Mouse (Mus musculus): Measurements from ENCODE around the gene Slc25a47. TPM values are rescaled to one million over a fixed set of nuclear protein-coding genes. Genes with fewer than 3 reads are reported as not detected.

The Slc25a47 gene
- total RNA-seq, 2 experiments from 2014 or later: 9.1 to 11.9 TPM

- DNase-seq (ENCODE audit: extremely low spot score in 1 of 2, low spot score in 2 of 2): no peak
- Histone ChIP-seq H3K4me3 (no peak overlapping the region), H3K27ac (no peak overlapping the region)
- TF ChIP-seq CTCF (IDR thresholded peaks at IDR 0.05): no peak
- intact Hi-C loops (cut with DNase I): loop anchor here (5.0 to 10.0 kb wide), 5 partner anchors 536 to 1476 kb away; no protein-coding TSS in a partner anchor
These were observed 65.5 kb downstream of the Slc25a47 start for GRCm38 (mm10) chr12:108901346-108901745.

GRCm38 (mm10) chr12:108902940-108903339 lies 67.1 kb downstream of the Slc25a47 start:
- peak; percentile 88 for TF ChIP-seq CTCF (IDR thresholded peaks at IDR 0.05)
- Histone ChIP-seq H3K27ac (no peak overlapping the region), H3K4me3 (no peak overlapping the region)
- DNase-seq (ENCODE audit: extremely low spot score in 1 of 2, low spot score in 2 of 2): peak; percentile 72 to 74
- intact Hi-C loops (cut with DNase I): loop anchor here (1.0 to 10.0 kb wide), 7 partner anchors 534 to 1495 kb away; no protein-coding TSS in a partner anchor

GRCm38 (mm10) chr12:108903600-108904275 lies 67.9 kb downstream of the Slc25a47 start:
- Histone ChIP-seq H3K4me3 (no peak overlapping the region), H3K27ac (no peak overlapping the region; the same call in 1 of the 2 replicates)
- intact Hi-C loops (cut with DNase I): loop anchor here (1.0 to 10.0 kb wide), 8 partner anchors 490 to 1495 kb away; no protein-coding TSS in a partner anchor
- peak; percentile 88 for TF ChIP-seq CTCF (IDR thresholded peaks at IDR 0.05)
- peak; percentile 71 to 73 for DNase-seq (ENCODE audit: extremely low spot score in 1 of 2, low spot score in 2 of 2)

- H3K27ac ChIP-seq: no peak overlapping the region; the same call in 1 of the 2 replicates
- DNase-seq (ENCODE audit: extremely low spot score in 1 of 2, low spot score in 2 of 2): no peak
- no peak for TF ChIP-seq CTCF (IDR thresholded peaks at IDR 0.05)
- intact Hi-C loops (cut with DNase I): loop anchor here (1.0 to 10.0 kb wide), 6 partner anchors 489 to 1473 kb away; no protein-coding TSS in a partner anchor
- H3K4me3 ChIP-seq: no peak overlapping the region
These were observed 68.4 kb downstream of the Slc25a47 start for GRCm38 (mm10) chr12:108904276-108904653.

GRCm38 (mm10) chr12:108905620-108906302 lies 69.9 kb downstream of the Slc25a47 start:
- intact Hi-C loops (cut with DNase I): loop anchor here (10.0 kb wide), 2 partner anchors 689 to 1049 kb away; no protein-coding TSS in a partner anchor
- Histone ChIP-seq H3K27ac (no peak overlapping the region), H3K4me3 (no peak overlapping the region)
- no peak for DNase-seq (ENCODE audit: extremely low spot score in 1 of 2, low spot score in 2 of 2)
- no peak for TF ChIP-seq CTCF (IDR thresholded peaks at IDR 0.05)

- Histone ChIP-seq H3K27ac (no peak overlapping the region), H3K4me3 (no peak overlapping the region)
- no peak for DNase-seq (ENCODE audit: extremely low spot score in 1 of 2, low spot score in 2 of 2)
- intact Hi-C loops (cut with DNase I): loop anchor here (10.0 kb wide), 2 partner anchors 688 to 1048 kb away; no protein-coding TSS in a partner anchor
- no peak for TF ChIP-seq CTCF (IDR thresholded peaks at IDR 0.05)
These were observed 70.6 kb downstream of the Slc25a47 start for GRCm38 (mm10) chr12:108906398-108906797.

Small RNAs within 50 kb of the gene (microRNA-seq; reads per million reads assigned to microRNA genes)
- gene Mir345: 37.0 to 44.3 reads per million in 2 experiments

Other genes with a start within 250 kb of the Slc25a47 start
- gene Degs2, start 133.7 kb upstream of the Slc25a47 start, total RNA-seq (2021): 1 to 10 TPM; 4.8 to 5.5 TPM
- 10 to 100 TPM; 51.1 to 51.9 TPM for gene Yy1, start 43.1 kb upstream of the Slc25a47 start, total RNA-seq (2021)
- 10 to 100 TPM; 11.2 to 16.6 TPM for gene Slc25a29, start 163 bp upstream of the Slc25a47 start, total RNA-seq (2021)
- gene Wdr25, start 57.6 kb downstream of the Slc25a47 start, total RNA-seq (2021): 10 to 100 TPM; 10.2 to 13.4 TPM
- 10 to 100 TPM; 84.8 to 86.0 TPM for gene Wars, start 58.1 kb downstream of the Slc25a47 start, total RNA-seq (2021)
- gene Begain, start 232.2 kb downstream of the Slc25a47 start, total RNA-seq (2021): 100 to 1,000 TPM; 148 to 157 TPM